Mouse (Mus musculus) heart, postnatal 14 days (tissue): ENCODE results near the gene Snx29. TPM values are rescaled to one million over a fixed set of nuclear protein-coding genes. Genes with fewer than 3 reads are reported as not detected.
A peak's percentile ranks its signal among the peaks of the same experiment; 100 is the strongest.
"Not testable (repeated sequence)": the region's sequence is repeated elsewhere in the genome, so short reads cannot be mapped to it uniquely, and the experiment has no call there.

Experiments
- DNase-seq, 2 experiments: peaks; one replicate each; pipeline ENCODE4 v3.0.0; 2021 to 2022
- intact Hi-C: fragments of 180-260 bp; cut with DNase I; formaldehyde crosslinking; loops from one replicate; pipeline ENCODE4 v1.15.1; 2025
- total RNA-seq, 2 experiments: library from RNA; stranded (reverse); gene quantifications; 2 replicates each; pipeline ENCODE4 v1.2.3; 2021

The Snx29 gene
- total RNA-seq, 2 experiments from 2014 or later: 13.5 to 17.4 TPM

GRCm38 (mm10) chr16:11473893-11474505 is 151.3 kb downstream of the Snx29 start:
- DNase-seq: no peak
- intact Hi-C loops: loop anchor here (5.0 kb wide), 1 partner anchor 108 kb away; no protein-coding TSS in a partner anchor

DNA sequence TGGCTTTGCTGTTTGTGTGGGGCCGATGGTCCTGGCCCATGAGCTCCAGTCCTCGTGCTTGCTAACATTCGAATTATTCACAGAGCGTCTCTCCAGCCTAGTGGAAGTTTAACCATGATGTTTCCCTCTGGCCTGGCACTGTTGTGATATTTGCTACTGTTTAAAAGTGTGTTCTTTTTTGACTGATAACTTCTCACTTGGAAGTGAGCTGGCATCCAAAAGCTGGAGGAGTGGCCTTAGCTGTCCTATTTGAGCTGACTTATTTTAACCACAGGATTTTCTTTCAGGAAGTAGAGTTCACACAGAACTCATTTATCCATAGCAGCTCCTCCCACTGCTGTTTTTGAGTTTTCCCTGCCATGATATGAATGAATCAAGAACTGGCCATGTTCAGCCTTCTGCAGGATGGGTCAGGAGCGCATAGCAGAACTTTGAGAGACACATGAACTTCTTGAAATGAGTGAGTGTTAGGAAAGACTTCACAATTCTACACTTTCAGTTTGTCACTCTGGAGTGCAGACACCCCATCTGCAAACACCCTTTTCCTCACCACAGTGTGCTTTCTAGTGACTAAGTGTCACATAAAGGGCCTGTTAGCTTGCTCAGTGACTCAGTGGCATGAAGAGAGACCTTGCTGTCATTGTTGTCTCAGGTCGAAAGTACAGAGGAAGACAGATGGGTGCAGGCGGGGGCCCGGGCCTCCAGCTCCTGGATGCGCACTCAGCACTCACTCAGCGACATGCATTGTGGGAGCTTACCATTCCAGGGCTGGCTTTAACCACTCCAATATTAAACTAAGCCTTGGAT is 152.6 kb downstream of the Snx29 start:
- intact Hi-C loops: no loop called here

GRCm38 (mm10) chr16:11476314-11476713 is 153.6 kb downstream of the Snx29 start:
- intact Hi-C loops: no loop called here
- no peak for DNase-seq

More for the DNA sequence above, 152.6 kb downstream of the Snx29 start:
- no peak for DNase-seq

DNA sequence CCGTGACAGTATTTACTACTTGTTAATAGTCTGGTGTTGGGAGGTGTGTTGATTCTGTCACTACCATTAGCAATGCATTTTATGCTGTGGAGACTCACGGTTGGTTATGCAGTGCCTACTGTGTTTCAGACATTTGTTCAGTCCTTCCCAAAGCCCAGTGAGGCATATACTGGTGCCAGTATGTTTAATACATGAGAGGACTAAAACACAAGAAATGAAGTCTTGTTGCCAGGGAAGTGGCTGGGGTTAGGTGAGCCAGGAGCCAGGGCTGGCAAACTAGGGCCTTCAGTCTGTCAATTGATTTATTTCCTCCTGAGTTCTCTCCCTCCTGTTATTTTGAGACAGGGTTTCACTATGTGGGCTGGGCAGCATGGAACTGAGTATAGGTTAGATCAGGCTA is 154.3 kb downstream of the Snx29 start:
- no peak for DNase-seq
- intact Hi-C loops: no loop called here

DNA sequence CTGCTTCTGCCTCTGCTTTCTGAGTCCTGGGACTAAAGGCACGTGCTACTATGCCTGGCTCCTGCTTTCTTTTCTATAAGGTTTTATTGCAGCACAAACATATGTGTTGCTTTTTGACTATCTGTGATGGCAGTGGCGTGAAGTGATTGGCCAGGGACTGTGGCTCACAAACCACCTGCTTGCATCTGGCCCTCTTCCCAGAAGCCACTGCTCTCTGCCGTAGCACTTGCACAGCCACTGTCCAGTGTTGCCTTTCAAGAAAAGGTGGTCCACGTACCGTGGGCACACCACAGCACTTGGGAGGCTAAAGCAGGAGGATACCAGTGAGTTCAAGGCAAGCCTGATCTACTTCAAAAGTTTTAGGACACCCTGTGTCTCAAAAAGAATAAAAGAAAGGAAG is 154.9 kb downstream of the Snx29 start:
- DNase-seq: no peak
- intact Hi-C loops: no loop called here

GRCm38 (mm10) chr16:11479605-11480004 is 156.9 kb downstream of the Snx29 start:
- DNase-seq: no peak
- intact Hi-C loops: no loop called here

DNA sequence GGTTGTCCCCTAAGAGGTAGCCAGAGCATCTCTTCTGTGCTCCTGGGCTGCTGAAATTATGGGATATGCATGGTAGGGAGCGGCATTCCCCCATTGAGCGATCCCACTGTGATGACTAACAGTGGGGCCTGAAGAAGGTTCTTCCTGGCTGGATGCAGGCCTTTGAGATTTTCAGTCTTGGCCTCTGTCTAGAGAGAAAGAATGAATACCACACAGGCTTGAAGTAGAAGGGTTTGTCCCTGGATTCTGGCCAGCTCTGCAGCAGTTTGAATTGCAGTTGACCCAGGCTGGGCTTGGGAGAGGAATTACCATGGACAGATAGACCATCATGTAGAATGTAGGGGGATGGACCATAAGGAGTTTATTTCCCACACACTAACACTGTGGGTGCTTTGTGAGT is 159.5 kb downstream of the Snx29 start:
- intact Hi-C loops: no loop called here
- DNase-seq: no peak

- intact Hi-C loops: no loop called here
- DNase-seq: no peak
These were observed 172.2 kb downstream of the Snx29 start for GRCm38 (mm10) chr16:11494895-11495294.

GRCm38 (mm10) chr16:11495923-11496616 is 173.4 kb downstream of the Snx29 start:
- intact Hi-C loops: no loop called here
- no peak for DNase-seq

- no peak for DNase-seq
- intact Hi-C loops: no loop called here
These were observed 174.0 kb downstream of the Snx29 start for GRCm38 (mm10) chr16:11496721-11497120.

GRCm38 (mm10) chr16:11500061-11500460 is 177.4 kb downstream of the Snx29 start:
- DNase-seq: no peak
- intact Hi-C loops: no loop called here

- intact Hi-C loops: no loop called here
- DNase-seq: no peak
These were observed 178.4 kb downstream of the Snx29 start for GRCm38 (mm10) chr16:11501138-11501537.

DNA sequence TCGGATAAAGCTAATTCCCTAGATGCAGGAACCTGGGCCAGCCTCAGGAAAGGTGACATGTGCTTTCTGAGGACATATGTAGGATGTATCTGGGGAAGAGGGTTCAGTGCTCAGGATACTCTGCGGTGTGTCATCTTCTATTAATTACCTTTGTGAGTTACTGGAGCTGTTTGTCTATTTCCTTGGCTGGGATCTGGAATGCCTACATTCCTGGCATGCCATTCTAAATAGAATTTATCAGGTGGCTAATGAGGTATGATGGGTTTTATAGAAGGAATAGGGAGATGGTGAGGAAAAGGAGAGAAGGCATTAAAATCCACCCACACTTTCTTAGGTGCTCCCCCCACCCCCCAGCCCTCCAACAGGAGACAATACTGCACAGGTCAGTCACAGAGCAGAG is 178.9 kb downstream of the Snx29 start:
- intact Hi-C loops: no loop called here
- DNase-seq: no peak

GRCm38 (mm10) chr16:11504666-11505491 is 182.2 kb downstream of the Snx29 start:
- no peak for DNase-seq
- intact Hi-C loops: no loop called here

DNA sequence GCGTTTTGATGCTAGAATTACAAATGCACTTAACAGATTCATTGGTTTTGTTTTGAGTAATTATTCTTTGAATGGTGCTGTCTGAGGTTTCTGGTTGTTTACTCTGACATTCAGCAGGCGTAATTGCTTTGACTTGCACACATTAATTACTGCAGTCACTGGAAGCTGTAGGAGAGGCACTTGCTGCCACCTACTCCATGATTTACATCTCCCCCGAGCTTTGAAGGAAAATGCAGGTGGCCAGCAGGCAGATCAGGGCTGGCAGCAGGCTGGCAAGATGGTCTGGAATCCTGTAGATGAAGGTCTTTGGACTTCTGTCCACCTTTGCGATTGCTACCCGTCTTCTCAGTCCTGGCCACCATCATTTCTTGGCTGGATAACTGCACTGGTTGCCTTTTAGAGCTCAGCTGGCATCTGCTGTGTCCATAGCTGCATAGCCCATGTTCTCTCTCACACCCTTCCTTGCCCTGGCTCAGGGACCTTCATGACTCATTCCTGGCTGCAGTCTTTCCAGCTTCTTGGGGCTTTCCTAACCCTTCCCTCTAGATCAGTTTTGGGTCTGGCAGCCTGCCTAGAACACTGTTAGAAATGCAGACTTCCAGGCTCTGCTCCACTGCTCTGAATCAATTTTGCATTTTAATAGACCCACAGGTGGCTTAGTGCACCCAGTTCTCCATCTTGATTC is 182.9 kb downstream of the Snx29 start:
- peak; percentile 73 for DNase-seq
- intact Hi-C loops: no loop called here

DNA sequence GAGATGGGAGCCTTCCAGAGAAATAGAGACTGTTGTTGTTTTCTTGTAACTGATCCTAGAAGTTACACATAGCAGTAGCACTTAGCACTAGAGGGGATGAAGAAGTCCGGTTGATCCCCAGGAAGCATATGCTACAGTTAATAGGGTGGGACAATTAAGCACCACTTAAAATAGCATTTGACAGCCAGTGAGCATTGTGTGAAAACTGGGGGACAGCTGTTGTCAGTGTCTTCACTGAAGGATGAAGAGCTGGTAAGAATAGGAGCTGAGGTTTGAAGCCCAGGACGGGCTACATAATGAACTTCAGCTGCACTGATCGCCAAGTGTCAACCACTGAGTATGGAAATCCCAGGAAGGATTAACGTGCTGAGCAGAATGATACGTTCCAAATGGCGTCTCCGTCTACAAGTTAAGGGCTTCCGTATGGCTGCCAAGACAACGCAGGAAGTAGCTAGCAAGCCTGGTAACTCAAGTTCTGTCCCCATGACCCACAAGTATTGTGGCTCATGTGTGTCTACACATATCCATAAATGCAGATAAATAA is 184.6 kb downstream of the Snx29 start:
- intact Hi-C loops: no loop called here
- no peak for DNase-seq

- DNase-seq: no peak
- intact Hi-C loops: no loop called here
These were observed 185.6 kb downstream of the Snx29 start for GRCm38 (mm10) chr16:11508341-11508740.

DNA sequence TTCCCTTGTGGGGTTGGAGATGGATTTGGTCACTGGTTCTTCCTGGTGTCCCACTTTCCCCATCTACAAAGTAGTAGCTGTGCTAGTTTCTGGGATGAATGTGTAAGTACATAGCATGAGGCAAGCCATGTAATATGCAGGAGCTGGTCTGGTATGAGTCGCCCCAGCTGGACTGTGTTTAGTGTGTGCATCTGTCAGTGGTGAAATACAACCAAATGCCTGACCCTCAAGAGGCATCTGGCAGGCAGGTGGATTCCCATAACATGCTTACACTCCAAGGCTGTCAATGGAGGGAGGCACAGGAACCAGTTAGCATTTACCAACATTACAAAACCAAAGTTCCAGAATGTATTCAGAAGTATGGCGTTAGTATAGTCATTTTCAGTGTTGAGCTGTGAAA is 187.7 kb downstream of the Snx29 start:
- intact Hi-C loops: no loop called here
- no peak for DNase-seq

DNA sequence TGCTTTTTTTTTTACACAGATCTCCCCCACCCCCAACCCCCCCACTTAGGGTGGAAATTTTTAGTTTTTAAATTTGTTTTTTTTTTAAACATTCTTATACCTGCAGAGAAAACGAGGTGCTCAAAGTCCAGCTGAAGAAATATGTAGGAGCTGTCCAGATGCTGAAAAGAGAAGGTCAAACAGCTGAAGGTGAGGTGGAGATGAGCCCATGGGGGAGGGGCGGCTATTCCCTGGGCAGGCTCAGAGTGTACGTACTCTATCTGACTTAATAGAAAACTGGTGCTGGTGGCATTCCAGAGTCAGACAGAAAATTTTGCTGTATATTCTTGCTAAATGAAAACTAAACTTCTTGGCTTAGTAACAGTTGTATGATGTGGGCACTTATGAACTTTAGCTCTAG is 188.1 kb downstream of the Snx29 start:
- DNase-seq: peak in 1 of 2 experiments; percentile 42
- intact Hi-C loops: no loop called here

DNA sequence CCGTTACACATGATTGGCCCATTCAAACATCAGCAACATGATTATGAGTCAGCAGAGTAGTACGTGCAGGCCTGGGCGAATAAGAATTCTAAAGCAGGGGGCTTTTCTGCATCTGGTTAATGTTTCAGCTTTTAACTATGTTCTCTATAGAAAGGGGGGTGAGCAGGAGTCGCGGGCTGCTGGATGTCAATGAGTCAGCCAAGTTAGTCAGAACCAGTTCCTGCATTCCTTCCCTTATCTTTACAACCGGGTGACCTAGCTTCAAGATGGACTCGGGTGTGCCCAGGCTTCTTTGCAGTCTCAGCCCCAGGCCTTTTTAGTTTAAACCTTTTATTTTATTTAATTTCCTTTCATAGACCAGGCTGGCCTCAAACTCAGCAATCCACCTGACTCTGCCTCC is 189.0 kb downstream of the Snx29 start:
- DNase-seq, intact Hi-C loops: not testable (repeated sequence)
